Mouse (Mus musculus) small intestine, adult 2 months (tissue): Measurements from ENCODE around the gene Ddx56.
"Not testable (repeated sequence)": the region's sequence is repeated elsewhere in the genome, so short reads cannot be mapped to it uniquely, and the experiment has no call there.

Experiments used
- CTCF ChIP-seq: fragments of 200-500 bp; IDR thresholded peaks from 2 replicates; pipeline ENCODE4 v1.5.1; 2012; ENCODE audit warnings: low read depth, mild to moderate bottlenecking, control low read depth, inconsistent platforms, low read length, moderate library complexity, mixed read lengths; ENCODE audit not compliant: insufficient replicate concordance, insufficient read length; ENCODE audit errors: extremely low read depth
- POLR2A ChIP-seq: fragments of 200-500 bp; IDR thresholded peaks from 2 replicates; pipeline ENCODE4 v1.6.1; 2012; ENCODE audit warnings: low read depth, mild to moderate bottlenecking, control low read depth, inconsistent platforms, low read length, moderate library complexity

DNA sequence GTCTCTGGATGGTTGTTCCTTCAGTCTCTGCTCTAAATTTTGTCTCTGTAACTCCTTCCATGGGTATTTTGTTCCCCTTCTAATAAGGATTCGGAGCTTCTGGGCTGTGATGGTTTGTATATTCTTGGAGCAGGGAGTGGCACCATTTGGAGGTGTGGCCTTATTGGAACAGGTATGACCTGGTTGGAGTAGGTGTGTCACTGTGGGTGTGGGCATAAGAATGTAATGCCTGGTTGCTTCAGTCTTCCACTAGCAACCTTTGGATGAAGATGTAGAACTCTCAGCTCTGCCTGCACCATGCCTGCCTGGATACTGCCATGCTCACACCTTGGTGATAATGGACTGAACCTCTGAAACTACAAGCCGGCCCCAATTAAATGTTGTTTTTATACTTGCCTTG lies 13.0 kb downstream of the Ddx56 start:
- TF ChIP-seq CTCF, POLR2A: not testable (repeated sequence)
